Mouse (Mus musculus) C2C12 (cell line): ENCODE data around the gene Slc1a1.

Experiments used
- CEBPB ChIP-seq: IDR thresholded peaks from one replicate; pipeline ENCODE4 v1.6.1; 2011; ENCODE audit warnings: low read depth, mild to moderate bottlenecking, control low read depth, moderate library complexity
- CTCF ChIP-seq: IDR thresholded peaks from one replicate; pipeline ENCODE4 v1.5.1; 2011; ENCODE audit not compliant: control insufficient read depth, insufficient read depth, insufficient read length
- FOSL1 ChIP-seq: IDR thresholded peaks from one replicate; pipeline ENCODE4 v1.8.0; 2011; ENCODE audit warnings: mild to moderate bottlenecking, low read length; ENCODE audit not compliant: poor library complexity, insufficient read depth, severe bottlenecking
- MAX ChIP-seq: IDR thresholded peaks from one replicate; pipeline ENCODE4 v1.6.1; 2011; ENCODE audit warnings: mild to moderate bottlenecking, control low read depth
- MYOG ChIP-seq: IDR thresholded peaks from one replicate; pipeline ENCODE4 v1.6.1; 2011; ENCODE audit not compliant: control insufficient read depth, insufficient read length; ENCODE audit errors: extremely low read depth
- USF1 ChIP-seq: IDR thresholded peaks from one replicate; pipeline ENCODE4 v1.6.1; 2011; ENCODE audit warnings: low read depth, mild to moderate bottlenecking, control low read depth, moderate library complexity

DNA sequence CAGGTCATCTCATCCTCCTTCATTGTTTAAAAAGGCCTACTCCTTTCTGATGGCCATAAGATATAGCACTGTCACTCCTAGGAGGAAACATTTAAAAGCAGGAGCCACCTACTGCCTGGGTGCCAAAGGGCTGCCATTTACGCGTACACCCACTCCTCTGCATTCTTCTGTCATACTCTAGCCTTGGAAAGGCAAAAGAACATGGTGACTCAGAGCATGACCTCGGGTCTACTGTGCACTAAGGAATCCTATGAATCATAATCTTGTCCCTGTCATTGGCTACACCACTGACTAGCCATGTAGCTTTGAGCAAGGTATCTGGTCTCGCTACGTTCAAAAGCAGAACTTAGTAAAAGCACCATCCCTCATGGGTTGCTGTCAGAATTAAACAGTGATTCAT, 91.5 kb downstream of the Slc1a1 start:
- no peak for TF ChIP-seq USF1
- no peak for TF ChIP-seq CTCF
- no peak for TF ChIP-seq CEBPB
- no peak for TF ChIP-seq FOSL1
- TF ChIP-seq MYOG = no peak
- TF ChIP-seq MAX = no peak
